Mouse (Mus musculus): ENCODE results near the gene Ces2h. TPM values are rescaled to one million over a fixed set of nuclear protein-coding genes. Genes with fewer than 3 reads are reported as not detected.
"Not testable (repeated sequence)": the region's sequence is repeated elsewhere in the genome, so short reads cannot be mapped to it uniquely, and the experiment has no call there.

The Ces2h gene
- polyA plus RNA-seq, 1 experiment from 2014 or later = not detected

DNA sequence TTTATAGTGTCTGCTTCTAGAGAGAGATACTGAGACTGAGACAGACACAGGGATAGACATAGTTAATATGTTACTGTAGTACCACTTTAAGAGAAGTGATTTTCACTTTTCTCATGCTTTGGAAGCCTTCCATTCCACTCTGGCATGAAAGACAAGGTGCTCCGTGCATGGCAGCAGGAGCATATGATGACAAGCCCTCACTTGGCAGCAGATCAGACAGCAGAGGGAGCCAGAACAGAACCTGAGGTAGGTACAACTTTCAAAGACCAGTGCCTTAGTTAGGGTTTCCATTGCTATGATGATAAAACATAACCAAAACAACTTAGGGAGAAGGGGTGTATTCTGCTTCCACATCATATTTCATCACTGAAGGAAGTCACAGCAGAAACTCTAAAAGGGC, 22.4 kb downstream of the Ces2h start:
- Histone ChIP-seq H3K27ac (no peak overlapping the region), H3K36me3 (no peaks in the 10 kb centered on the region), H3K4me2 (no peak overlapping the region), H3K4me3 (no peak overlapping the region), H3K9me3 (0 out of 2 replicates have a peak, but pooled peaks cover 4% of the 10 kb centered on the region), H3K4me1 (no peaks in the 10 kb centered on the region), H3K9ac (no peak overlapping the region), H3K27me3 (no peaks in the 10 kb centered on the region)
- ATAC-seq (ENCODE audit: insufficient number of reproducible peaks, insufficient read depth, low FRiP score, low TSS enrichment, low read depth) = no peak
- WGBS = 57% methylated on average over 1 of the region's 1 CpGs

DNA sequence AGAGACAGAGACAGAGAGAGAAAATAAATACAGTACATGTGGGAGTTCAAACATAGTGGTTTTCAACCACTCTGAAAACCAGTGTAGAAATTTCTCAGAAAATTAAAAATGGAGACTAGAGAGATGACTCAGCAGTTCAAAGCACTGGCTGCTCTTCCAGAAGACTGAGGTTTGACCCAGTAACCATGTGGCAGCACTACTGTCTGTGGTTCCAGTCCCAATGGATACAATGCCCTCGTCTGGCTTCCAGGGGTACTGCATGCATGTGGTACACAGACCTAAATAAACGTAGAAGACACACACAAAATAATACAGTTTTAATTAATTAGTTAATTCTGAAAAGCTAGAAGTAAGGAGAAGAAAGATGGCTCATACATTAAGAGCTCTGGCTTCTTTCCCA, 24.4 kb downstream of the Ces2h start:
- no peaks in the 10 kb centered on the region for H3K4me1 ChIP-seq
- no peak overlapping the region for H3K27ac ChIP-seq
- 71% methylated on average over 2 of the region's 2 CpGs for WGBS
- no peak overlapping the region for H3K4me3 ChIP-seq
- H3K4me2 ChIP-seq = no peak overlapping the region
- no peak for ATAC-seq (ENCODE audit: insufficient number of reproducible peaks, insufficient read depth, low FRiP score, low TSS enrichment, low read depth)
- no peaks in the 10 kb centered on the region for H3K27me3 ChIP-seq
- H3K9me3 ChIP-seq = 0 out of 2 replicates have a peak, but pooled peaks cover 4% of the 10 kb centered on the region
- no peak overlapping the region for H3K9ac ChIP-seq
- no peaks in the 10 kb centered on the region for H3K36me3 ChIP-seq

DNA sequence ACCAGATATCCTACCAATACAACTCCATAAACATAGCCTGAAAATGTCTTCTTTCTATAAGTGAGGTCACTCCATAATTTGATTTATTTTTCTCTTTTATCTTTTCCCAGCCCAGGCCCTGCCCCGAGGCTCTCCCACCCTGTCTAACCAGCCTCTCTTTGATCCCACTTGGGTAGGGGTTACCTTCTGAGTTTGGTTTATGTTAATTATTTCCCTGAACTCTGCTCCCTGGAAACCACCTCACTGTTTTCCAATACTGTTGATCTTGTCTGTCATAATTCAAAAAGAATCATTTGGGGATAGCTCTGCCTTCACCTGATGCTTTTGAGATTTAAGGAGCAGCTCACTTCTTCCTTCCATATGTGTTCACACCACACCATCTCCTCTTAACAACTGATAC, 42.9 kb downstream of the Ces2h start:
- Histone ChIP-seq H3K4me3 (no peak overlapping the region), H3K27me3 (no peaks in the 10 kb centered on the region), H3K36me3 (no peaks in the 10 kb centered on the region), H3K27ac (no peak overlapping the region), H3K9ac (no peak overlapping the region), H3K9me3 (no peaks in the 10 kb centered on the region), H3K4me1 (no peaks in the 10 kb centered on the region), H3K4me2 (no peak overlapping the region)
- WGBS = 47% methylated on average over 1 of the region's 1 CpGs
- no peak for ATAC-seq (ENCODE audit: insufficient number of reproducible peaks, insufficient read depth, low FRiP score, low TSS enrichment, low read depth)

DNA sequence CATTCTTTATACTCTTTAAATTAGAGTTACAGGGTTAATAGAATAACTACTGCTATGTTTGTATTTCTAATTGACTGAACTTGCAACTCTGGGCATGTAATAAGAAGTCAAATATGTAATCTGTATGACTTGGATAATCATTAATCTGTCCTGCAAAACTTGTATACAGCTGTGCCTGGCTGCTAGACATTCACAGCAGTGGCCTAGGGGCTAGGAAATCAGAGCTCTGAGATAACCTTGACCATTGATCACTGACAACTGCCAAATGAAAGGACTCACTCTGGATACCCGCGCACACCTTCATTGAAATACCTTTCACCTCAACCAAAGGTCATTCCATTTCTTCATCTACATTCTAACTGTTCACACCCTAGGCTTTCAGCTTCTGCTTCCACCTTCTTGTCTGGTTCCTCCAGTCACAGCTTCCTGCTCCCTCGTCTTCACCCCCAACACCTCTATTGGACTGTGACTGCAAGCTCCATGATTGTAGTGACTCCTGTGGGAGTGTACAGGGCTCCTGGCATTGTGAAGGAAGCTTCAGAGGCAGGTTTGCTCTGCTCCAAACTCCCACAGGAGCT, 45.3 kb downstream of the Ces2h start:
- Histone ChIP-seq H3K36me3 (no peaks in the 10 kb centered on the region), H3K4me2 (no peak overlapping the region), H3K27ac (no peak overlapping the region), H3K9me3 (no peaks in the 10 kb centered on the region), H3K4me3 (no peak overlapping the region), H3K27me3 (no peaks in the 10 kb centered on the region), H3K4me1 (no peaks in the 10 kb centered on the region), H3K9ac (no peak overlapping the region)
- 78% methylated on average over 3 of the region's 3 CpGs for WGBS
- ATAC-seq (ENCODE audit: insufficient number of reproducible peaks, insufficient read depth, low FRiP score, low TSS enrichment, low read depth) = no peak

DNA sequence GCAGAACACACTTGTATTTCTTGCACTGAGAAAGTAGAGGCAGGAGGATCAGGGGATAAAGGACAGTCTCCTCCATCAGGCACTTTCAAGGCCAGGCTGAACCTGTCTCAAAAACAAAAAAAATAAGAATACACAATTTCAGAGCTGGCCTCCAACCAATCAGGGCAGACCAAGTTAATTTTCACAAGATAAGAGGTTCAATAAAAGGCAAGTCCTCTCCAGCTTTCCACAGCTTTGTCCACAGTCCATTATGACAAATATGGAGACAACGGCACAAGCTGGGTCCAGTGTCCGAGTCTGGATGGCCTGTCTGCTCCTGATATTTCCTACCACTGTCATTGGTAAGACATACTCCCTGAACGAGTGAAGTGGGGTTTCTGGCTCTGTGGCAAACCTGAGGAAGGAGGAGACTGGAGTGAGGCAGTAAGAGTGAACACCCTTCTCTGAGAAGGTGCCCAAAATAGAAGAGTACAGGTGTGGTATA, 47.8 kb downstream of the Ces2h start, which contains the start of gene Ces3a:
Ces3a (plus strand) TSS at position 231 of the 484 bp plus-strand sequence.
- no peak within 1 kb of the TSS for H3K9ac ChIP-seq
- no peak within 1 kb of the TSS for H3K27ac ChIP-seq
- H3K4me1 ChIP-seq = no peaks in the 10 kb centered on the region
- H3K36me3 ChIP-seq = no peaks in the 10 kb centered on the region
- H3K4me3 ChIP-seq = no peak within 1 kb of the TSS
- no peak within 1 kb of the TSS for H3K4me2 ChIP-seq
- H3K27me3 ChIP-seq = no peaks in the 10 kb centered on the region
- 71% methylated on average over 3 of the region's 3 CpGs for WGBS
- no peaks in the 10 kb centered on the region for H3K9me3 ChIP-seq
- ATAC-seq (ENCODE audit: insufficient number of reproducible peaks, insufficient read depth, low FRiP score, low TSS enrichment, low read depth) = no peak

DNA sequence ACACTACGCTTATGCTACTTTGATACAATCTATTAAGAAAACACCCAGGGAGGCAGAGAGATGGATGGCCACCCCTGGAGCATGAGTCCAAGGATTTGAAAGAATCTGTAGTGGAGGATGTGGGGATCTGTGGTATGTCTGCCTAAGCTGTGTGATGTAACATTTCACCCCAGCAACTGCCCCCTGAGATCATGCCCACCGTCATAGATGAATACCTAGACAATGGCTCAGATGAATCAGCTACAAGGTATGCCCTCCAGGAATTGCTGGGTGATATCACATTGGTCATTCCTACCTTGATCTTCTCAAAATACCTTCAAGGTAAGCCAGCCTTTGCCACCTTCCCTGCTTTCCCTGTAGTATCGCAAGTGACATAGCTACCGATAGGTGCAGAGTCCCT, 55.6 kb downstream of the Ces2h start:
- no peaks in the 10 kb centered on the region for H3K4me1 ChIP-seq
- no peak overlapping the region for H3K27ac ChIP-seq
- WGBS = 88% methylated on average over 4 of the region's 4 CpGs
- H3K36me3 ChIP-seq = no peaks in the 10 kb centered on the region
- H3K27me3 ChIP-seq = no peaks in the 10 kb centered on the region
- no peak overlapping the region for H3K4me3 ChIP-seq
- ATAC-seq (ENCODE audit: insufficient number of reproducible peaks, insufficient read depth, low FRiP score, low TSS enrichment, low read depth) = no peak
- H3K9me3 ChIP-seq = no peaks in the 10 kb centered on the region
- H3K4me2 ChIP-seq = no peak overlapping the region
- H3K9ac ChIP-seq = no peak overlapping the region

DNA sequence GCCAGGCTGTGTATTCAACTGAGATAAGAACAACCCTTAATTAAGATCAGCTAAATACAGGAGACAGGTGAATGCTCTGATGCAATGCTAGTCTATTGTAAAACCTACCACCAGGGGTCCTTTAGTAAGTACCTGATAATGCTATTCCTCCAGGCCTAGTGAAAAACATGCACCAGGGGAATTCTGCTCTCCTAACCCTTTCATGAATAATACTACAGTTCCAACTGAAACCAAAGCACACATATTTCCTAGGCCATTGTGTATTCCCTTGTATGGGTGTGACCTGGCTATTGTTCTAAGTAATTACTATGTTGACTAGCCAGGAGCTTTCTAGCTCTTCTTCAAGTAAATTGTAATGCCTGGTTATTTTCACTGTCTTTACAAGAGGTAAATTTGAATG, 59.4 kb downstream of the Ces2h start:
- Histone ChIP-seq H3K4me3 (no peak overlapping the region), H3K4me2 (no peak overlapping the region), H3K36me3 (no peaks in the 10 kb centered on the region), H3K9ac (no peak overlapping the region), H3K27me3 (no peaks in the 10 kb centered on the region), H3K27ac (no peak overlapping the region), H3K9me3 (no peaks in the 10 kb centered on the region; the same call in 1 of the 2 replicates), H3K4me1 (no peaks in the 10 kb centered on the region)
- no peak for ATAC-seq (ENCODE audit: insufficient number of reproducible peaks, insufficient read depth, low FRiP score, low TSS enrichment, low read depth)

DNA sequence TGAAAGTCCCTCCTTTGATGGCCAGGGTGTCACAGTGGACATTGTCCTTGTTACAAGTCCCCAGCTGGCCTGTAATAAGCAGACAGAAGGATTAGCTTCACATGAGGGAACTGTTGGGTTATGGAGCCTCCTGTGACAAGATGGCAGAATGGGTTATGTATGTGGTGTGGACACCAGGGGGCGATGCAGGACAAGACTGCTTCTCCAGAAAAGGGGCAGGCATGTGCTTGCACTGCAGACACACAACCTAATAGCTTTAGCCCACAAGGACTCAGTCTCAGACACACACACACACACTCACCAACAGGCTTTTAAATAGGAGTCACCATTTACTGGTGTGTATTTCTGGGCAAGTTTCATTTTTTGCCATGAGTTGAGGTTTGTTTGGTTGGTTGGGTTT, 66.1 kb downstream of the Ces2h start:
- no peak overlapping the region for H3K4me3 ChIP-seq
- H3K27ac ChIP-seq = no peak overlapping the region
- no peaks in the 10 kb centered on the region for H3K4me1 ChIP-seq
- H3K27me3 ChIP-seq = no peaks in the 10 kb centered on the region
- 0% methylated on average over 1 of the region's 1 CpGs for WGBS
- no peaks in the 10 kb centered on the region; the same call in 1 of the 2 replicates for H3K9me3 ChIP-seq
- ATAC-seq (ENCODE audit: insufficient number of reproducible peaks, insufficient read depth, low FRiP score, low TSS enrichment, low read depth) = no peak
- no peak overlapping the region for H3K9ac ChIP-seq
- no peaks in the 10 kb centered on the region for H3K36me3 ChIP-seq
- H3K4me2 ChIP-seq = no peak overlapping the region

DNA sequence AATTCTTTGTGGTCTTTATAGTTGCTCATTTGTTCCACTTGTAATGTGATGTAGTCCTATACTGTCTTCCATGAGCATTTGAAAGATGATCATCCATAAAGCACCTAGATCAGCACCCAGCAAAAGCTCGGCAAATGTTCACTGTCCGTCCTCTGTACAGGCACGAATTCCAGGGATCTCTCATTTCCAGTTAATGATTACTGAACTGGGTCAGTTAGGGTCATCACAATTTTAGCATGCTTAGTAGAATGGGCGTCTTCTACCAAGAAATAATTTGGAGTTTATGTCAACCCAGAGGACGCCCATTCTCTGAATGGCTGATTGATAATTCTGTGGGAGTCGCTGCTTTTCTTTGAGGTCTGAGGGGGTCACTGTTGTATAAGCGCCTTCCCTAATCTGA, 67.3 kb downstream of the Ces2h start:
- H3K27ac ChIP-seq; H3K36me3 ChIP-seq; ATAC-seq (ENCODE audit: insufficient number of reproducible peaks, insufficient read depth, low FRiP score, low TSS enrichment, low read depth); H3K9ac ChIP-seq; H3K4me1 ChIP-seq; H3K4me3 ChIP-seq; H3K9me3 ChIP-seq; H3K4me2 ChIP-seq; H3K27me3 ChIP-seq: not testable (repeated sequence)
- 69% methylated on average over 7 of the region's 7 CpGs for WGBS

DNA sequence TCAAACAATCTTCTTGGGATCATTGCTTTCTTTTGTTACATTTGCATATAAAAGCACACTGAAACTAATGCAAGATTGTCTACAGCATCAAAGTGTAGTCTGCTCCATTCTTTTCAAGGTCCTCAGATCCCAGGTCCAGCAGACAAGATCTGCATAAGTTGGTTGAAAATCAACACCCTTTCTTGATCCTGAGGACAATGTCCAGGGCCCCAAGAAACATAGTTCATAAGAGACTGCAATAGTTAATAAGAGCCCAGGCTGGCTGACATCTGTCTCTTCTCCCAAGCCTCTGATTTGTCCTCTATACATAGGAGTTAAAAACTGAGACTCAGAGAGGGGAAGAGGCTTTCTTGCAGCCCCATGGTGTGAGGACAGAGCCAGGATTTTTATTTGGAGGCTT, 68.3 kb downstream of the Ces2h start:
- Histone ChIP-seq H3K27ac (no peak overlapping the region), H3K9ac (no peak overlapping the region), H3K4me2 (no peak overlapping the region), H3K4me1 (no peaks in the 10 kb centered on the region), H3K27me3 (no peaks in the 10 kb centered on the region), H3K9me3 (no peaks in the 10 kb centered on the region), H3K36me3 (no peaks in the 10 kb centered on the region), H3K4me3 (no peak overlapping the region)
- ATAC-seq (ENCODE audit: insufficient number of reproducible peaks, insufficient read depth, low FRiP score, low TSS enrichment, low read depth) = no peak
